Mouse (Mus musculus) liver, postnatal 0 days (tissue): ENCODE measurements around the gene Vmn1r200.

Experiments used
- CTCF ChIP-seq: sonication (generic); IDR thresholded peaks from 2 replicates; pipeline ENCODE4 v1.5.1; 2016; ENCODE audit warnings: antibody characterized with exemption, low read depth
- EP300 ChIP-seq: IDR thresholded peaks from 2 replicates; pipeline ENCODE4 v1.6.1; 2016; ENCODE audit warnings: antibody characterized with exemption, low read depth, mild to moderate bottlenecking

- TF ChIP-seq CTCF (no peak), EP300 (no peak)
Observed at GRCm38 (mm10) chr13:22350064-22350463, 40.1 kb upstream of the Vmn1r200 start, which contains the start of gene Vmn1r198.
